ENCODE assay signal across 26 mouse cellular contexts in the genomic region with DNA sequence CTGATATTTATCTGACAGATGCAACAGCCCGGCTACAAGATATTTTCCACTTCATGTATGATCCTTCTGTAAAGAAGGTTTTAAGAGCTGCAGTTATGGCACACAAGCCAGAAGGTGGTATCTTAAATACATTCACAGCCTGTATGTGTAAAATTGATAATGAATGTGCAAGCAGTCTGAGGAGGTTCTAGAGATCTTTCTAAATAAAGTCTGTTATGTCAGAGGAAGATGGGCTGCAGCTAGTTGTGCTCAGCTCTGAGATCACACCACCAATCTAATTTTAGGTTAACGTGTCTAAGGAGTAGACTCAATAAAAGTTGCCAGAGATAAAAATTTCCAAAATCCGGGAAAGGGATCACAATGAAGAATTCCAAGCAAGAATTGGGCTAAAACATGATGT.
"Had no signal": no experiment of that assay in that cellular context is flagged by ENCODE, and none has a peak within 500 bp of the region (broad histone marks: within the 10 kb centered on the region; RNA-seq: fewer than 3 reads in every experiment).

No protein-coding gene starts in this region.

- H3K4me3 ChIP-seq: kidney, embryonic 15.5 days; limb, embryonic 12.5 days; limb, embryonic 15.5 days; lung, embryonic 15.5 days; megakaryocyte, embryonic 14.5 days; midbrain, embryonic 10.5 days; midbrain, embryonic 13.5 days; myocyte; neural tube, embryonic 13.5 days; stomach, embryonic 15.5 days had no signal

- DNase-seq: kidney, adult 8-10 months; kidney, postnatal 10 days; kidney, postnatal 36 days; layer of hippocampus, postnatal 36 days; left cerebral cortex, postnatal 4 days; lung, adult 18-20 months; lung, postnatal 10 days; lung, postnatal 36 days; retina, postnatal 1 day; right cerebral cortex, postnatal 25 days; spleen, adult 18-20 months; thymus, adult 18-20 months; thymus, postnatal 36 days had no signal

- H3K27ac ChIP-seq: kidney, embryonic 15.5 days; limb, embryonic 12.5 days; limb, embryonic 15.5 days; liver, embryonic 14.5 days; lung, embryonic 15.5 days; midbrain, embryonic 10.5 days; midbrain, embryonic 13.5 days; neural tube, embryonic 13.5 days; stomach, embryonic 15.5 days had no signal

- H3K9ac ChIP-seq: kidney, embryonic 15.5 days; limb, embryonic 12.5 days; limb, embryonic 15.5 days; liver, embryonic 14.5 days; lung, embryonic 15.5 days; midbrain, embryonic 13.5 days; neural tube, embryonic 13.5 days; stomach, embryonic 15.5 days had no signal

- ATAC-seq: midbrain, embryonic 13.5 days; midbrain, embryonic 16.5 days had no signal

- H3K27me3 ChIP-seq: kidney, embryonic 15.5 days; limb, embryonic 12.5 days; limb, embryonic 15.5 days; lung, embryonic 15.5 days; megakaryocyte, embryonic 14.5 days; midbrain, embryonic 13.5 days; neural tube, embryonic 13.5 days; stomach, embryonic 15.5 days had no signal

- H3K36me3 ChIP-seq: kidney, embryonic 15.5 days; limb, embryonic 12.5 days; limb, embryonic 15.5 days; lung, embryonic 15.5 days; midbrain, embryonic 10.5 days; midbrain, embryonic 13.5 days; neural tube, embryonic 13.5 days; stomach, embryonic 15.5 days had no signal

- H3K4me1 ChIP-seq: kidney, embryonic 15.5 days; limb, embryonic 12.5 days; limb, embryonic 15.5 days; lung, embryonic 15.5 days; megakaryocyte, embryonic 14.5 days; midbrain, embryonic 10.5 days; midbrain, embryonic 13.5 days; neural tube, embryonic 13.5 days; stomach, embryonic 15.5 days had no signal

- H3K9me3 ChIP-seq: kidney, embryonic 15.5 days; limb, embryonic 12.5 days; limb, embryonic 15.5 days; lung, embryonic 15.5 days; megakaryocyte, embryonic 14.5 days; midbrain, embryonic 10.5 days; midbrain, embryonic 13.5 days; neural tube, embryonic 13.5 days; stomach, embryonic 15.5 days had no signal

- H3K4me2 ChIP-seq: kidney, embryonic 15.5 days; limb, embryonic 12.5 days; limb, embryonic 15.5 days; liver, embryonic 11.5 days; lung, embryonic 15.5 days; midbrain, embryonic 13.5 days; neural tube, embryonic 13.5 days; stomach, embryonic 15.5 days had no signal
